Mouse (Mus musculus) monocyte, adult 5-6 weeks (primary cell): ENCODE measurements around the gene Col4a1. TPM values are rescaled to one million over a fixed set of nuclear protein-coding genes. Genes with fewer than 3 reads are reported as not detected.

Source experiments
- ATAC-seq: fragments of 153-309, 156-312 bp; replicated peaks from 2 replicates; pipeline ENCODE4 v1.8.0; 2017; ENCODE audit warnings: mild to moderate bottlenecking; ENCODE audit not compliant: low TSS enrichment, insufficient number of reproducible peaks, severe bottlenecking, poor library complexity, low FRiP score
- total RNA-seq: library from RNA; stranded (forward); fragments of 200-1000, 200-491, 200-594 nt; gene quantifications from 3 replicates; pipeline ENCODE4 v1.2.3, GENCODE M21; 2017

Gene Col4a1
- 1.5 to 5.7 TPM (median 2.8 TPM) in 3 replicates for total RNA-seq

DNA sequence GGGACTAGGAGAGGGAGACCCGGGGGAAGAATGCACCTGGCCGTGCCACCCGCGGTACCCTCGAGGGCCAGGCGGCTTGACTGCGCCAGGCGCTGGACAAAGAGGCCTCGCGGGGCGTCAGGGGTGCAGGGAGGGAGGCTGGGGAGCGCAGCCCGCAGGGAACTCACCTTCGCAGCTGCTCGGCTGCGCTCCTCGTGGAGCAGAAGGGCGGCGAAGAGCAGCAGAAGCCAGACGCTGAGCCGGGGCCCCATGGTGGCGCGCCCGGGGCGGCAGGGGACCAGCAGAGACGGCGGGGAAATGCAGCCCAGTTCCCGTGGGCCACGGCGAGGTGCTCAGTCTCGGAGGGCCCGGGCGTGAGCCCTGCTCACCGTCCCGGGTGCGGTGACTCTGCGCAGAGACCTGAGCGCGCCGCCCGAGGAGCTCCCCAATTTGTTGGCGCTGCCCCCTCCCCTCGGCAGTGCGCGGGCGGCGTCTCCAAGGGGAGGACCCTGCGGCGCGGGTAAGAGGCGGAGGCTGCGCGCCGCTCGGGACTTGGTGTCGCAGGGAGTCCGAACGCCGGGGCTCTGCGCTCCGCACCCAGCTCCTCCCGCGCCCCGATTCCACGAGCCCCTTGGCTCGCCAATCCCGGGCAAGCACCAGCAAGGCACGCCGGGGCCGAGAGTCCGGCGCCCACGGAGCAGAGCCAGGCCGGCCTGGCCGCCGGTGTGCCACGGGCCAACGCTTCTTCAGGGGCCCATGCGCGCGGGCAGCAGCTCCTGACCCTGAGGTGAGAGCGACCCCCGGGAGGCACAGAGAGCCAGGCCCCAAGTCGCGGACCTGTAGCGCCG lies at the start of gene Col4a1, which contains the start of gene Col4a2:
Col4a1 (minus strand) TSS at position 478 of the 827 bp plus-strand sequence.
Col4a2 (plus strand) TSS at position 457 of the 827 bp plus-strand sequence.
- no peak for ATAC-seq

DNA sequence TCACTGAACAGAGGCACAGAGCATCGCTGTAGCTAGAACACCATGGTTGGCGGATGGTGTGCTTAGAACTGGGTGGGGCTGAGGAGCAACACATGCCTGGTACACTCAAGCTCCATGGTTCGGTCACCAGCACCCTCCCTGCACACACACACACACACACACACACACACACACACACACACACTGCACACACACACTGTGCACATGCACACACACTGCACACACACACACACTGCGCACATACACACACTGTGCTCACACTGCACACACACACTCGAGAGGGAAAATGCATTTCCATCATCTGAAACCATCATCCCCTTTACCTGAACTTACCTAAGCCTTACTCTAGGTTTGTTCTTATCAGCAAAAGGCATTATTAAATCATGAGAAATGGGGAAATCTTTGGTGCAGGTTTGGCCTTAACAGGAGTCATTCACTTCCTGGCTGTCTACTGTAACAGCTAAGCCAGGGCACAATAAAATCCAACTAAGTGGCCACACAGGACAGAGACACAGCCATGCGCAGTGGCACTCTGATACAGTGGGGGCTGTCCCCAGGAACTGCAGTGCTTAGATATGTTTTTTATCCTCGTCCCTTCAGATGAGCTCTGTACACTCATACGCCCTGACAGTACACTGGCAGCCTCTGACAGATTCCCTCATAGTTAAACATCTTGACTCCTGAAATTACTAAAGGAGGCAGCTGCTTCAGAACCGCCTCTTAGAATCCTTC lies 49.1 kb upstream of the Col4a1 start:
- no peak for ATAC-seq

DNA sequence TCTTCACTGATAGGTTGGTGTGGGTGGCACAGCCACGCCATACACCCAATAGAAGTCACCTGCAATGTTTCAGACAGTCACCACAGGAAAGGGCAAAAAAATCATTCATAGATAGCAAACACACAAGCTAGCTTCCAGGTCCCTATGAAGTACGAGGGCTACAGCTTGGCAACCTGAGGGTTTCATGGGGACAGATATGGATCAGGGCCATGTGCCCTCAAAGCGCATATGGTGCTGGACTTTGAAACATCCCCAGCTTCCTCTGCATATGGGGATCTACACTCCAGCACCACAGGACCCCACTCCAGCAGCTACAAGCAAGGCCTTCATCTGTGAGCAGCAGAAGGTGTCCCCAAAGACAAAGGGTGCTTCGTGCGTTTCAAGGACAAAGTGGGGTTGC lies 47.2 kb upstream of the Col4a1 start:
- ATAC-seq: no peak

DNA sequence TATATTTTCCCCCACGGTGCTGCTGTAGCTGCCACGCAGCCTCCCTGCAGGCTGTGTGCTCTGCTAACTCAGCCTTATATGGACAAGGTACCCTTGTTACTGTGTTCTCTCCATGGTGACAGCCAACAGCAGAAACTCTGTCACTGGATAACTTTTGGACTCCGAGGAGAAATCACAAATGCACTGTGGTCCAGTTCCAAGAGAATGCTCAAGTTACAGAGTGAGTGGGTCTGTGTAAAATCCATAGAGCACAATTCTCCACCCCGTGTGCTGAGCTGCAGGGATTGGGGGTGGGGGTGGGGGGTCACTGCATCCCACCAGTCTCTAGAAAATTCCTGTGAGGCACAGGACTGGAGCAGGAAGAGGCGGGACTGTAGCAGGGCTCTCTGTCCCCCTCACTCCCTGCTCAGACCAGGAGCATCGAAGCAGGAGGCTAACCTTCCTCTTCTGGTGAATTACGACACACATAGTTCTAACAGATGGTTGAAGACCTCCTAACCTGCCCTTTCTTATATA lies 45.4 kb upstream of the Col4a1 start:
- no peak for ATAC-seq

DNA sequence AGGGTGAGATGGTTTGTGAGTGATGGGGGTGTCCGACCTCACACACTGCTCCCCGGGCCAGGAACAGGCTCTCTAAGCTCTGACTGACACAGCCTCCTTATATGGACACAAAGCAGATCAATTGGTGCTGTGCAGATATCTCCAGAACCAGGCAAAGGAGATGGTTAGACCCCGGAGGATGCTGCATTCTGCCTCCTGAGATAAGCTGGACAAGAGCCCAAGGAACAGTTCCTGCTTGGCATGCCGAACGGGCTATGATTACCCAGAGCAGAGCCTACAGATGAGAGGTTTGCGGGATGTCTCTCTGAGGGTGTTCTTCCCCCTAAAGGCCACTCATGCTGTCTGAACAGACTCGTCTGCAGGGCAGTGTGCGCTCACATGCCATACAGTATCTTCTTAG lies 44.1 kb upstream of the Col4a1 start:
- no peak for ATAC-seq

DNA sequence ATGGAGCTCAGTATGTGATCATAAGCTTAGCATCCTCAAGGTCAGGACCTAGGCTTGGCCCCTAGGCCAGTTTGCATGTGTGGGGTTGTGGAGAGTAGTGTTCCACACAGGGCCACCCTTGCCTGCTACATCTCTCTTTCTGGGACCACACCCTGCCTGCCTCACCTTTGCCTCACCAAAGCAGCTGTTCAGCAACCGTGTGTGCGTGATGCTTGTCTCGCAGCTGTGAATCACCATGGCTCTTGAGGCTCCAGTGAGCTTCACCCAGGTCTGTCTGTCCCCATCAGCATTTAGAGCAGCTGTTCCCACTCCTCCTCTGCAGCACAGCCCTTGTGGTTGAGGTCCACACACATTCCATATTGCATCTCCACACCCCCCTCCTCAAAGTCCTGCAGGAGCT lies 43.3 kb upstream of the Col4a1 start:
- no peak for ATAC-seq

DNA sequence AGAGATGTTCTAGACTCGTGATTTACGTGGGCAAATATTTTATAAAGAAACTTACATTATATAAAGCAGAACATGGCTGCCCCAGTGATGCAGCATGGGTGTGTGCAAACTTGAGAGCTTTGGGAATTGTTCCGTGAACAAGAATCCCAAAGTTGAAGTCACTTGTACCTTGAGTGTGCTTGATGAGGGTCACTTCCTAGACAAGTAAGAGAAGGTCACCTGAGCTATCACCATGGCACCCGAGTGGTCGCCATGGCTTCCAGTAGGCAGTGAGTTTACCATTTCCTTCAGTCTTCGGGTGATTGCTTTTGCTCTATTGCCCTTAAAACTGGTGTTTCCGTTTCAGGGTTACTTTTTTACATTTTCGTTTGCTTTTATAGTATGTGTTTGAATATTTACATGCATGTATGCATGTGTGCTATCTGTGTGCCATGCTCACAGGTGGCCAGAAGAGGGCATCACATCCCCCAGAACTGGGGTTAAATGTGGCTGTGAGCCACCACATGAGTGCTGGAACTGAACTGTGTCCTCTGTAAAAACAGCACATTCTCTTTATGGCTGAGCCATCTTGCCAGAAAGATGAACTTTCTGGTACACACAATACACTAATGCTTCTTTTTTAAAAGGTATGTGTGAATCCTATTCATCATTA lies 42.3 kb upstream of the Col4a1 start:
- no peak for ATAC-seq

DNA sequence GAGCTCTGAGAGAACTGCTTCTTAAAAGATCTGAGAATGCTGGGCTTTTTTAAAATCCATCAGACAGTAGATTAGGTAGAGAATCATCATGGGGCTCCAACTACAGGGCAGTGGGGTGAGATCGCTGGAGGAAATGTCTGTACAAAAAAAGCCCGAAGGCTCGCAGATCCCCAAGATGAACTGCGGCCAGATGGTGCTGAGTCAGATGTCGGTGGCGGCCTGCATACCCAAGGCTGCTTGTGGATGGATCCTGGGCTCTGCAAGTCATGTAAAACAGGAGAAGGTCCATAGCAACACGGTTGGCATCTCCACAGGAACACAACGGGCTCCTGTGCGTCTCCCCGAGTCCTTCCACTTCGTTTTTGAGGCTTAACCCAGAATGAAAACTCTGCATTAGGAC lies 39.9 kb upstream of the Col4a1 start:
- ATAC-seq: no peak

DNA sequence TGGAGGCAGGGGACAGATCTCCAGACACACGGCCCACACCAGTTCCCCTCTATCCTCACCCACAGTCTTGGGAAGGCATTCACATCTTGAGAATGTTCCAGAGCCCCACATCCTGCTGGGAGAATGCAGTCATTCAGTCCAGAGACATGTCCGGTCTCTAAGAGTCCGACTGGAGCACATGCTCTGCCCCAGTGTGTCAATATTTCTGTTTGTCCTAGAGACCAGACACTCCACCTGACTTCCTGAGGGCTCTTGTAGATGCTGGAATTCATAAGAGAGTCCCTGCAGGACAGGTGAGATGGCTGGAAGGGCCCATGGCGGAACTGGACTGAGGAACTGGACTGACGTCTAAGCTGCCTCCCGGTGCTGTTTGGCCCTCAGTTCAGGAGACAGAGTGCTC lies 38.7 kb upstream of the Col4a1 start:
- no peak for ATAC-seq

DNA sequence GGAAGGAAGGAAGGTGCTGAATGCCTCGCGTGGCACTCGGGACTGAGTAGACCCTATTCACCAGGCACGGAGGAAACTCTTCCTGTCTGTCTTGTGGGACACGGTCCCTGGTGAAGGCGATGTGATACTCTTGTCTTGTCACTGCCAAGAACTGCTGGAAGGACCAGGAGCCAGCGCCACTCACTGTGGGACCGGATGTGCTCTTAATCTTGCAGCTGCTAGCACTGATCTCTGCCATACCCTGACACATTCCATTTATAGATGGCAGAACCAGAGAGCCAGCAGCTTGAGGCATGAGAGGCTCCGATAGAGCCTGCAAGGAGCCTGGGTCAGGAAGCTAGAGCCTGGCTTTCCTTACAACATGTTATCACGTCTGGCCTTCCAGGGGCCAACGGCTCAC lies 36.0 kb upstream of the Col4a1 start:
- no peak for ATAC-seq

DNA sequence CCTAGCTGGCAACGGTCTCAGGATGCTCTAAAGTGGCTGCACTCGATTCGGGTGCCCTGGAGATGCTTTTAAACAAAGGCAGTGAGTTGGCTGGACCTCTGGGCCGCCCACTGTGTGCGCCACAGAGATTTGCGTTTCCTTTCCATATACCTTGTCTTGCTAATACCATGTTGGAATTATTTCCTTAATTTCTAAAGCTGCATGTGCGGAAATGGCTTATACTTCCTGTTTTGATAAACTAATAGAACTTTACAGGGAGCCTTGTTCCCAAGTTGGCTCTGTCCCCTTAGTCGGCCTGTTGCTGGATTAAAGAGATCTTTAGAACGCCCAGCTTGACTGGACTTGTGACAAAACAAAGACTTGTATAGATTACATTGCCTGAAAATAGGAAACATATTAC lies 35.1 kb upstream of the Col4a1 start:
- no peak for ATAC-seq

DNA sequence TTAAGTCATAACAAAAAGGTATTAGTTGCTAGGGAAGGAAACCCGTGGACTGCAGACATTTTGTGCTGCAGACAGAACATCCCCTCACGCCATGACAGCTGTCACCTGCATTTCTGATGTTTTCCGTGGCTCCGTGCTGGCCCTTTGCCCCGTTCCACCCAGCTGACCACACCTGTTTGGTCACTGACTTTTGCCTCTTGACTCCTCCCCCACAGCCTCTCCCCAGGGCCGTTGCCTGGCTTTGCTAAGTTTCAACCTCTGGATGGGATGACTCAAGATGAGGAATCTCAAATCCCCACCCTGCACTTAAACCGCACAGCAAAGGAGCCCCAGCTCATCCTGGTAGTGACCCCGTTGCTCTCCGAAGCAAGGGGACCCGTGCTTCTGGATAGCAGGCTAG lies 33.6 kb upstream of the Col4a1 start:
- ATAC-seq: no peak

DNA sequence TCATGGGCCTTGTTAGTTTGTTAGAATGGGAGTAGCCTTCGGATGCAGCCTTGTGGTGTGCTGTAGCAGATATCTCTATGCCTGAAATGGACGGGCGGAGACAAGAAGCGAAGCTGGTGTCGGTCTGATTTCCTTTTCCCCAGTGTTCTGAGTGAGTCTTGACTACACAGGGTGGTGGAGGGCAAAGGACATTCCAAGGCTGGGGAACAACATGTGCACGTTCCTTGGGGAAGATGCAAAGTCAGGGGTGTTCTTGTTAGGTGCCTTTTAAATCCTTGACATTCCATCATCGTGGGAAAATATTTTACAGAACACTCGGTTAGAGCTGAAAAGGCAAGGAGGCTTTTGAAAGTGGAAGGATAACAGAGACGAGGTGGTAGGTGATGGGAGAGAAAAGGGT lies 31.8 kb upstream of the Col4a1 start:
- no peak for ATAC-seq

DNA sequence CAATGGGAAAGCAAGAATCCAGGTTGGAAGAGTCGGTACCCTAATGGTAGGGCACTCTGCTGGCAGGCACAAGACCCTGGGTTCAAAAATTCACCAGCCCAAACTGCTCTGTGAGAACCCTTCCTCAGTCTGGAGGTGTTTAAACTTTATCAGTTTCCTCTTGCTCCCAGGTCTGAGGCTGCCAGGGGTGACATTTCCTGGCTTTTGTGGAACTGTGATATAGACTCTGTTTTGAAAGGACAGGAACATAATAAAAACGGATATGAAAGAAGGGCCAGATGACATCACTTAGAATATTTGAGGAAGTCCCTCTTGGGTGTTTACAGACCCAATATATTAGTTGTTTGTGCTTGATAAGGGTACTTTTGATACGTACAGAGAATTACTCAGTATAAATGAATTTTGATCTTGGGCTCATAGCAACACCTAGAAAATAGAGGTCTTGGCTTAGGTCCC lies 28.5 kb upstream of the Col4a1 start:
- peak; percentile 72 for ATAC-seq

DNA sequence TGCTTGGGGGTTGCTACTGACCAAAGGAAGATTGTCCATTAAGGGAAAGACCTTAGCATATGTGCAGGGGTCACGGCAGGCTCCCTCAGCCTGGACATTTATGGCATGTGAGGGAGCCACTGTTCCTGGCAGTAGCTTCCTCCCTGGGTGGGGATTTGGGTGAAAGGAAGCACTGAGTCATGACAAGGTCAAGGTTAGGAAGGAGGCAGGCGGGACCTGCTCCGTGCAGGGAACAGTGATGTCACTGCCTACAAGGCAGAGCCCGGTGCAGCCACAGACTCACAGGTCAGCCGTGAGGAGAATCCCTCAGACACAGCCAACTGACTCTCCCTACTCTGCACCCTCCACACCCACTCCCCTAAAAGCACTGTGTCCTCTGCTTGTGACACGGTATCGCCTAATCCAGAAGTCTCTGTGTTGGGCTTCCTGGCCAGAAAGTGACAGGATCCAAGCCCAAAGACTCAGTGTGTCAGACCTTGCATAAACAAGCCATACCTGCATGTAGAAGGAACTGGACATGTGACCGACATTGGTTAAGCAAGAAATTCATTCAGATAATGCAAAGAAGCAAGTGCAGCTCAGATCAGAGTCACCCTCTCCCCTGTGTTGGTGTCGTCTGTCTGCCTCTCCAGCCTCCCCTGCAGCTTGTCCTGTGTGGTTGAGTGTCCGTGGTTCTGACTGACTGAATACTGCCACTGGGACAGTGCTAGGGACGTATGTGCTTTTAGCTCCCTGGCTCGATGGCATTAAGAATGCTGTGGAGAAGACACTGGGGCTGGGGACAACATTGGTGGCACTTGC lies 27.9 kb upstream of the Col4a1 start:
- ATAC-seq: peak; percentile 38

DNA sequence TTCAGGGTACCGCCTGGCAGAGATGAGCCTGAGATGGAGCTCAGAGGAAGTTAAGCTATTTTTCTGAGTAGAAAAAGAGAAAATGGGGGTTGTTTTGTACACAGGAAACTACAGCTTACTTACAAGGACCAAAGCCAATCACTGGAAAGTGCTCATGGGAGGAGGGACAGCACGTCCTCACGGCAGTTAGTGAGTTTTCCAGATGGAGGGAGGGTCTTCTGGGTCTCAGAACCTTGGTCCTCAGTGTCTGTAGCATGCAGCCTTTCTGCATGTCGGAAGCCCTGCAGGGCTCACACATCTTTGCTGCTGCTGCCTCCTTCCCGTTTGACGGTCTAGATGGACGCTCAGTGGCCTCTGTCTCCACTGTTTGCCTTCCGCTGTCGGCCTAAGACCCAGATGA lies 25.9 kb upstream of the Col4a1 start:
- ATAC-seq: no peak

DNA sequence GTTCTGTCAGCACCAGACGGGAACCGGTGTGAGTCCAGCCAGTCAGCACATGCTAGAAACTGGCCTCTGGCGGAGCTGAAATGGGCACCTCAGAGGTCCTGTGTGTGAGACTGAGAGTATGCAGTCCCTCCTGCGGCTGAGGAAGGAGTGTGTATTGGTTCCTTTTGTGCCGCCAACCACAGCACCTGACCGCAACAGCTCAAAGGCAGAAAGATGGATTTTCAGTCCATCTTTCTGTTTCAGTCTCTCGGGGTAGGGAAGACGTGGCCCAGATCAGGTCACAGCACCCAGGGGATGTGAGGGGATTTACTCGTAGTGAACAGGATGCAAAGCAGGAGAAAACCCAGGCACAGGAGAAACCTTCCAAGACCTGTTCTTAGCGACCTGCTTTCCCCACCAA lies 25.0 kb upstream of the Col4a1 start:
- no peak for ATAC-seq

DNA sequence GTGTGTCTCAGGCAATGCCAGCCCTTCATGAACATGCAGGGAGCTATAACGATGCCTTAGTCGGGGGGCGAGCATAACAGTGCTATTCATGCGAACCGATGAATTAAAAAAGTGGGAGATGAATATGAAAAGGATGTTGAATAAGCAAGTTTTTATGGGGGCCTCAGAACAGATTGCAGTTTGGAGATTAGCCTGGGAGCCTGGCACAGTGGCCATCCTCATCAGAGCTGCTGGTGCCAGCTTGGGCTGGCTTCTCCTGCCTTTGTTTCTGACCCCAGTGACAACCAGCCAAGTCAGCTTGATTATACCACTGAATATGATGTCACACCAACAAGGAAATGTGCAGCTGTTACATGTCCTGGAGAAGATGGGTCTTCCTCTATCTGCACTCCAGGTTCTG lies 23.7 kb upstream of the Col4a1 start:
- no peak for ATAC-seq

DNA sequence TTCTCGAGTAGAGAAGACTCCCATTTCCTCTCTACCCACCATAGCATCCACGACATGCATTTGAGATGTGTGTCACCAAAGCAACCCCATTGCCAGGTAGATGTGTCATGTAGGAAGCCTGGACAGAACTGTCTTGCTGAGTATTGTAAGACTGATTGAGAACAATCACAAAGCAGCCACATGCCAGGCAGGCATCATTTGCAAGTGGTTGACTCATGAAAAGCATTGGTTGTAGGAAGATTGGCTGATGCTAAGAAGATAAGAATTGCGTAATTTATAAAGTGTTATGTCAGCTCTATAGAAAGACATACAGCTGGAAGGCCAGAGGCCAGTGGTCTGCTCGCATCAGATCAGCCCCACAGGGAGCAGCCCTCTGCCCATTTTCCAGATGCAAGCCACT lies 22.6 kb upstream of the Col4a1 start:
- ATAC-seq: no peak
